Mouse (Mus musculus) intestine, embryonic 16.5 days (tissue): ENCODE measurements at regions not wholly inside any gene's neighbourhood (a gene's known extent, or its start where the extent isn't known, plus 50 kb on each side); places are given as distances from the start of the nearest gene placed in this dataset.

Experiments used
- ATAC-seq: fragments of 200-750 bp; cut with Nextera tagmentation; 2 replicates; pipeline ENCODE4 v1.8.0; 2017; ENCODE audit warnings: moderate TSS enrichment, moderate library complexity
- H3K27ac ChIP-seq: fragments of 300-500 bp; sonication (generic); 2 replicates; pipeline ENCODE4 v1.5.1; 2014; ENCODE audit warnings: mild to moderate bottlenecking, low read length
- H3K27me3 ChIP-seq: fragments of 300-500 bp; sonication (generic); replicated peaks from 2 replicates; pipeline ENCODE4 v1.6.1; 2014; ENCODE audit warnings: low read length, control low read depth, mixed read lengths; ENCODE audit not compliant: control insufficient read depth, insufficient read depth
- H3K36me3 ChIP-seq: fragments of 300-500 bp; sonication (generic); 2 replicates; pipeline ENCODE4 v1.6.1; 2014; ENCODE audit warnings: low read length, control low read depth; ENCODE audit not compliant: control insufficient read depth, insufficient read depth
- H3K4me1 ChIP-seq: fragments of 300-500 bp; sonication (generic); 2 replicates; pipeline ENCODE4 v1.6.1; 2014; ENCODE audit warnings: low read length, control low read depth, mixed read lengths; ENCODE audit not compliant: control insufficient read depth, insufficient read depth
- H3K4me2 ChIP-seq: fragments of 300-500 bp; sonication (generic); 2 replicates; pipeline ENCODE4 v1.6.1; 2014; ENCODE audit warnings: low read depth, low read length, control low read depth
- H3K4me3 ChIP-seq: fragments of 300-500 bp; sonication (generic); 2 replicates; pipeline ENCODE4 v1.5.1; 2014; ENCODE audit warnings: mild to moderate bottlenecking, low read length
- H3K9ac ChIP-seq: fragments of 300-500 bp; sonication (generic); 2 replicates; pipeline ENCODE4 v1.6.1; 2014; ENCODE audit warnings: low read depth, low read length
- H3K9me3 ChIP-seq: fragments of 300-500 bp; sonication (generic); 2 replicates; pipeline ENCODE4 v1.6.1; 2016; ENCODE audit warnings: low read length, control low read depth; ENCODE audit not compliant: control insufficient read depth
- WGBS: fragments of 180-500 bp; shearing (Covaris S2); extraction: QIAGEN DNeasy Blood & Tissue Kit; methylation state at CpG from one replicate; pipeline ENCODE4 v1.1.7; 2014; 5-methylcytosine and 5-hydroxymethylcytosine counted together

- Histone ChIP-seq H3K36me3 (no peaks in the 10 kb centered on the region), H3K27ac (no peak overlapping the region), H3K9me3 (no peaks in the 10 kb centered on the region), H3K27me3 (no peaks in the 10 kb centered on the region), H3K4me2 (no peak overlapping the region), H3K4me1 (no peaks in the 10 kb centered on the region), H3K9ac (no peak overlapping the region), H3K4me3 (no peak overlapping the region)
- no peak for ATAC-seq
- 80% methylated on average over 1 of the region's 1 CpGs for WGBS
These were observed 268.0 kb downstream of the Sec23a start for GRCm38 (mm10) chr12:58743800-58744199.

- Histone ChIP-seq H3K9ac (no peak overlapping the region), H3K4me2 (no peak overlapping the region), H3K27ac (no peak overlapping the region), H3K9me3 (no peaks in the 10 kb centered on the region), H3K4me1 (no peaks in the 10 kb centered on the region), H3K36me3 (no peaks in the 10 kb centered on the region), H3K4me3 (no peak overlapping the region), H3K27me3 (no peaks in the 10 kb centered on the region)
- WGBS = 47% methylated on average over 1 of the region's 1 CpGs
- ATAC-seq = no peak
These were observed 283.7 kb downstream of the Sec23a start for GRCm38 (mm10) chr12:58728094-58728493.

GRCm38 (mm10) chr12:58727547-58727946, 284.3 kb downstream of the Sec23a start:
- no peak for ATAC-seq
- Histone ChIP-seq H3K4me3 (no peak overlapping the region), H3K4me1 (no peaks in the 10 kb centered on the region), H3K4me2 (no peak overlapping the region), H3K27me3 (no peaks in the 10 kb centered on the region), H3K9me3 (no peaks in the 10 kb centered on the region), H3K27ac (no peak overlapping the region), H3K36me3 (no peaks in the 10 kb centered on the region), H3K9ac (no peak overlapping the region)
- 82% methylated on average over 2 of the region's 2 CpGs for WGBS

DNA sequence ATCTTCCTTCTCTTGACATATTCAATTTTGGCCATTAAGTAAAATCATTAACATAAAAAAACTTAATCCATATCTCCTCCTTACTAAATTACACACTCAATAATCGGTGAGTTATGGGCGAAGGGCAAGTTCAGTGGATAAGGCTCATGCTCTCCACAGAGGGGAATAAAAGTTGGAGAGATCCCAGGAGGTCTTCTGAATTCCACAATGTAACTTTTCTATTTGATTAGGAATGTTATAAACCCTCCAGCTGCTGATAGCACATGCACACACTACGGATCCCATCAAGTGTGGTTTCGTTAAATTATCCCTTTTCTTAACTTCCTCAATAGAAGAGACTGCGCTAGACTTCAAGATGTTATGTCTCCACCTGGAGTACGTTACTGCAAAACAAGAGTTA, 293.9 kb downstream of the Sec23a start:
- Histone ChIP-seq H3K9ac (no peak overlapping the region), H3K27me3 (no peaks in the 10 kb centered on the region)
- WGBS = 72% methylated on average over 6 of the region's 6 CpGs

GRCm38 (mm10) chr12:58714207-58714606, 297.6 kb downstream of the Sec23a start:
- Histone ChIP-seq H3K4me3 (no peak overlapping the region), H3K27ac (no peak overlapping the region), H3K4me1 (no peaks in the 10 kb centered on the region), H3K36me3 (no peaks in the 10 kb centered on the region), H3K27me3 (no peaks in the 10 kb centered on the region), H3K4me2 (no peak overlapping the region), H3K9ac (no peak overlapping the region), H3K9me3 (no peaks in the 10 kb centered on the region)
- ATAC-seq = peak; percentile 72
- WGBS = 69% methylated on average over 1 of the region's 1 CpGs

More for the DNA sequence above, 293.9 kb downstream of the Sec23a start:
- no peak overlapping the region for H3K4me3 ChIP-seq
- H3K36me3 ChIP-seq = no peaks in the 10 kb centered on the region
- no peaks in the 10 kb centered on the region for H3K9me3 ChIP-seq
- H3K27ac ChIP-seq = no peak overlapping the region
- H3K4me1 ChIP-seq = no peaks in the 10 kb centered on the region
- no peak for ATAC-seq
- H3K4me2 ChIP-seq = no peak overlapping the region

- Histone ChIP-seq H3K9me3 (no peaks in the 10 kb centered on the region), H3K4me2 (no peak overlapping the region), H3K36me3 (no peaks in the 10 kb centered on the region), H3K27me3 (no peaks in the 10 kb centered on the region), H3K27ac (no peak overlapping the region), H3K4me3 (no peak overlapping the region), H3K9ac (no peak overlapping the region), H3K4me1 (no peaks in the 10 kb centered on the region)
- WGBS = 91% methylated on average over 5 of the region's 5 CpGs
- no peak for ATAC-seq
These were observed 316.1 kb downstream of the Sec23a start for GRCm38 (mm10) chr12:58695680-58696079.

- H3K36me3 ChIP-seq = no peaks in the 10 kb centered on the region
- no peak overlapping the region for H3K4me2 ChIP-seq
- H3K27me3 ChIP-seq = no peaks in the 10 kb centered on the region
- no peak for ATAC-seq
- H3K27ac ChIP-seq = no peak overlapping the region
- WGBS = 84% methylated on average over 3 of the region's 3 CpGs
- no peak overlapping the region for H3K4me3 ChIP-seq
- H3K4me1 ChIP-seq = no peaks in the 10 kb centered on the region
- no peak overlapping the region for H3K9ac ChIP-seq
- H3K9me3 ChIP-seq = no peaks in the 10 kb centered on the region
These were observed 341.7 kb downstream of the Sec23a start for GRCm38 (mm10) chr12:58669914-58670635.

- ATAC-seq = no peak
- Histone ChIP-seq H3K4me3 (no peak overlapping the region), H3K27me3 (no peaks in the 10 kb centered on the region), H3K9ac (no peak overlapping the region), H3K9me3 (no peaks in the 10 kb centered on the region), H3K27ac (no peak overlapping the region), H3K4me2 (no peak overlapping the region), H3K4me1 (no peaks in the 10 kb centered on the region), H3K36me3 (no peaks in the 10 kb centered on the region)
- 89% methylated on average over 2 of the region's 2 CpGs for WGBS
These were observed 357.2 kb downstream of the Sec23a start for GRCm38 (mm10) chr12:58654530-58655056.

- ATAC-seq = no peak
- Histone ChIP-seq H3K27ac (no peak overlapping the region), H3K36me3 (no peaks in the 10 kb centered on the region), H3K4me3 (no peak overlapping the region), H3K9ac (no peak overlapping the region), H3K4me1 (no peaks in the 10 kb centered on the region), H3K9me3 (no peaks in the 10 kb centered on the region), H3K4me2 (no peak overlapping the region), H3K27me3 (no peaks in the 10 kb centered on the region)
- 74% methylated on average over 6 of the region's 6 CpGs for WGBS
These were observed 358.1 kb downstream of the Sec23a start for GRCm38 (mm10) chr12:58653751-58654150.

GRCm38 (mm10) chr12:58653222-58653621, 358.6 kb downstream of the Sec23a start:
- no peak for ATAC-seq
- Histone ChIP-seq H3K27ac (no peak overlapping the region), H3K27me3 (no peaks in the 10 kb centered on the region), H3K4me2 (no peak overlapping the region), H3K9me3 (no peaks in the 10 kb centered on the region), H3K4me3 (no peak overlapping the region), H3K9ac (no peak overlapping the region), H3K4me1 (no peaks in the 10 kb centered on the region), H3K36me3 (no peaks in the 10 kb centered on the region)
- 75% methylated on average over 6 of the region's 6 CpGs for WGBS
